Mouse (Mus musculus) heart, embryonic 14.5 days (tissue): Measurements from ENCODE around the gene Mst1. TPM values are rescaled to one million over a fixed set of nuclear protein-coding genes. Genes with fewer than 3 reads are reported as not detected.

Experiments used
- ATAC-seq: fragments of 200-750 bp; cut with Nextera tagmentation; 2 replicates; pipeline ENCODE4 v1.8.0; 2017; ENCODE audit warnings: low read depth, moderate TSS enrichment; ENCODE audit not compliant: insufficient number of reproducible peaks, insufficient read depth, low FRiP score
- H3K27ac ChIP-seq, 2 experiments: fragments of 200-500 bp in 1 of 2; fragments of 300-500 bp in 1 of 2; sonication (generic) in 1 of 2; replicated peaks in 1 of 2; 2 replicates each; pipeline ENCODE4 v1.5.1; 2012 to 2014; ENCODE audit warnings: low read depth in 2 of 2, low read length in 2 of 2, control low read depth in 1 of 2, mild to moderate bottlenecking in 1 of 2, mixed read lengths in 1 of 2; ENCODE audit not compliant: control insufficient read depth in 1 of 2, insufficient read depth in 1 of 2
- H3K27me3 ChIP-seq: fragments of 300-500 bp; sonication (generic); 2 replicates; pipeline ENCODE4 v1.6.1; 2014; ENCODE audit warnings: mild to moderate bottlenecking, low read length, control low read depth; ENCODE audit not compliant: control insufficient read depth, insufficient read depth
- H3K36me3 ChIP-seq: fragments of 300-500 bp; sonication (generic); 2 replicates; pipeline ENCODE4 v1.6.1; 2014; ENCODE audit warnings: mild to moderate bottlenecking, control low read depth, low read length, mixed read lengths; ENCODE audit not compliant: control insufficient read depth, insufficient read depth
- H3K4me1 ChIP-seq, 2 experiments: fragments of 200-500 bp in 1 of 2; fragments of 300-500 bp in 1 of 2; sonication (generic) in 1 of 2; 2 replicates each; pipeline ENCODE4 v1.6.1; 2012 to 2014; ENCODE audit warnings: low read length in 2 of 2, control low read depth in 1 of 2, mixed read lengths in 1 of 2; ENCODE audit not compliant: control insufficient read depth in 2 of 2, insufficient read depth in 2 of 2
- H3K4me2 ChIP-seq: fragments of 300-500 bp; sonication (generic); 2 replicates; pipeline ENCODE4 v1.6.1; 2014; ENCODE audit warnings: mild to moderate bottlenecking, low read length
- H3K4me3 ChIP-seq, 2 experiments: fragments of 200-500 bp in 1 of 2; fragments of 300-500 bp in 1 of 2; sonication (generic) in 1 of 2; 2 replicates each; pipeline ENCODE4 v1.5.1; 2012 to 2014; ENCODE audit warnings: low read length in 2 of 2, mild to moderate bottlenecking in 2 of 2, control low read depth in 1 of 2, low read depth in 1 of 2, moderate library complexity in 1 of 2; ENCODE audit not compliant: control insufficient read depth in 1 of 2, insufficient read depth in 1 of 2
- H3K9ac ChIP-seq: fragments of 300-500 bp; sonication (generic); 2 replicates; pipeline ENCODE4 v1.6.1; 2014; ENCODE audit warnings: mild to moderate bottlenecking, low read length
- H3K9me3 ChIP-seq: fragments of 300-500 bp; sonication (generic); 2 replicates; pipeline ENCODE4 v1.6.1; 2016; ENCODE audit warnings: low read length, control low read depth; ENCODE audit not compliant: control insufficient read depth
- WGBS: fragments of 180-500 bp; shearing (Covaris S2); extraction: QIAGEN DNeasy Blood & Tissue Kit; methylation state at CpG from one replicate; pipeline ENCODE4 v1.1.7; 2014; 5-methylcytosine and 5-hydroxymethylcytosine counted together
- polyA plus RNA-seq: library from polyadenylated mRNA; unstranded; fragments of >200 nt; fragmentation: Nextera tagmentation; extraction: Ambion mirVana; gene quantifications from 2 replicates; pipeline ENCODE4 v1.2.1, GENCODE M21; 2014

The Mst1 gene
- polyA plus RNA-seq, 1 experiment from 2014 or later: not detected

- peaks cover 10 to 12% of the 10 kb centered on the region in 2 experiments for H3K4me1 ChIP-seq
- H3K4me2 ChIP-seq: no peak overlapping the region
- no peak for ATAC-seq
- H3K4me3 ChIP-seq: no peak overlapping the region
- no peak overlapping the region for H3K9ac ChIP-seq
- H3K36me3 ChIP-seq: peaks cover 82% of the 10 kb centered on the region
- H3K27ac ChIP-seq: no peak overlapping the region
- H3K9me3 ChIP-seq: no peaks in the 10 kb centered on the region
- no peaks in the 10 kb centered on the region for H3K27me3 ChIP-seq
- 90% methylated on average over 22 of the region's 22 CpGs for WGBS
Observed at GRCm38 (mm10) chr9:108054331-108055040, 25.8 kb upstream of the Mst1 start.

GRCm38 (mm10) chr9:108055061-108055460 is 25.2 kb upstream of the Mst1 start:
- H3K9me3 ChIP-seq: no peaks in the 10 kb centered on the region
- WGBS: 74% methylated on average over 1 of the region's 1 CpGs
- no peak for ATAC-seq
- no peak overlapping the region for H3K4me3 ChIP-seq
- no peak overlapping the region for H3K4me2 ChIP-seq
- H3K36me3 ChIP-seq: peaks cover 86% of the 10 kb centered on the region
- H3K27me3 ChIP-seq: no peaks in the 10 kb centered on the region
- no peak overlapping the region for H3K9ac ChIP-seq
- peaks cover 6% of the 10 kb centered on the region in 2 experiments for H3K4me1 ChIP-seq
- no peak overlapping the region for H3K27ac ChIP-seq

- 81% methylated on average over 6 of the region's 6 CpGs for WGBS
- Histone ChIP-seq H3K9me3 (no peaks in the 10 kb centered on the region), H3K4me3 (no peak overlapping the region), H3K9ac (no peak overlapping the region), H3K27ac (no peak overlapping the region), H3K4me2 (no peak overlapping the region), H3K36me3 (peaks cover 86% of the 10 kb centered on the region), H3K4me1 (peaks cover 5 to 9% of the 10 kb centered on the region in 2 experiments), H3K27me3 (no peaks in the 10 kb centered on the region)
- ATAC-seq: no peak
Observed at GRCm38 (mm10) chr9:108055661-108056237, 24.5 kb upstream of the Mst1 start.

GRCm38 (mm10) chr9:108056361-108057261 is 23.6 kb upstream of the Mst1 start:
- WGBS: 85% methylated on average over 28 of the region's 28 CpGs
- peaks cover 84% of the 10 kb centered on the region for H3K36me3 ChIP-seq

GRCm38 (mm10) chr9:108057262-108057562 is 23.0 kb upstream of the Mst1 start:
- H3K9me3 ChIP-seq: no peaks in the 10 kb centered on the region
- H3K4me2 ChIP-seq: no peak overlapping the region
- ATAC-seq: no peak
- WGBS: 82% methylated on average over 5 of the region's 5 CpGs
- H3K36me3 ChIP-seq: peaks cover 84% of the 10 kb centered on the region
- no peak overlapping the region for H3K4me3 ChIP-seq
- no peak overlapping the region for H3K9ac ChIP-seq
- H3K27me3 ChIP-seq: no peaks in the 10 kb centered on the region
- peaks cover 5 to 9% of the 10 kb centered on the region in 2 experiments for H3K4me1 ChIP-seq
- H3K27ac ChIP-seq: no peak overlapping the region

More at GRCm38 (mm10) chr9:108056361-108057261, 23.6 kb upstream of the Mst1 start:
- no peaks in the 10 kb centered on the region for H3K9me3 ChIP-seq
- peaks cover 5 to 9% of the 10 kb centered on the region in 2 experiments for H3K4me1 ChIP-seq
- no peak overlapping the region for H3K4me2 ChIP-seq
- ATAC-seq: no peak
- no peaks in the 10 kb centered on the region for H3K27me3 ChIP-seq
- no peak overlapping the region for H3K27ac ChIP-seq
- H3K4me3 ChIP-seq: no peak overlapping the region
- no peak overlapping the region for H3K9ac ChIP-seq

GRCm38 (mm10) chr9:108058291-108058690 is 21.9 kb upstream of the Mst1 start:
- H3K4me3 ChIP-seq: no peak overlapping the region
- H3K27ac ChIP-seq: no peak overlapping the region
- peaks cover 2 to 4% of the 10 kb centered on the region in 2 experiments; a peak in 3 of 4 replicates for H3K4me1 ChIP-seq
- no peak for ATAC-seq
- H3K36me3 ChIP-seq: peaks cover 94% of the 10 kb centered on the region
- H3K27me3 ChIP-seq: no peaks in the 10 kb centered on the region
- H3K9ac ChIP-seq: no peak overlapping the region
- 95% methylated on average over 9 of the region's 9 CpGs for WGBS
- no peak overlapping the region for H3K4me2 ChIP-seq
- H3K9me3 ChIP-seq: no peaks in the 10 kb centered on the region

GRCm38 (mm10) chr9:108062142-108062541 is 18.1 kb upstream of the Mst1 start:
- no peak for ATAC-seq
- Histone ChIP-seq H3K27me3 (no peaks in the 10 kb centered on the region), H3K4me3 (no peak overlapping the region), H3K27ac (no peak overlapping the region), H3K9ac (no peak overlapping the region), H3K4me1 (peaks cover 0 to 4% of the 10 kb centered on the region in 2 experiments; a peak in 2 of 4 replicates), H3K36me3 (peaks cover 91% of the 10 kb centered on the region), H3K4me2 (no peak overlapping the region), H3K9me3 (no peaks in the 10 kb centered on the region)
- 85% methylated on average over 3 of the region's 3 CpGs for WGBS
